Mouse (Mus musculus): ENCODE measurements around the gene Tmem63a. TPM values are rescaled to one million over a fixed set of nuclear protein-coding genes. Genes with fewer than 3 reads are reported as not detected.

The Tmem63a gene
- polyA plus RNA-seq, 1 experiment from 2014 or later = 6.1 TPM

GRCm38 (mm10) chr1:180916425-180916824, 25.7 kb upstream of the Tmem63a start:
- DNase-seq (ENCODE audit: low spot score) = no peak
- Histone ChIP-seq H3K36me3 (ENCODE audit: control insufficient read depth, insufficient read depth, low read length) (no peaks in the 10 kb centered on the region), H3K4me2 (ENCODE audit: low read depth, severe bottlenecking) (no peak overlapping the region), H3K27ac (replicated peaks; ENCODE audit: low read depth, low read length) (no peak overlapping the region), H3K4me1 (ENCODE audit: control insufficient read depth, insufficient read depth, low read length) (peaks cover 5% of the 10 kb centered on the region), H3K9me3 (ENCODE audit: control insufficient read depth, low read length) (no peaks in the 10 kb centered on the region), H3K9ac (ENCODE audit: low read length) (no peak overlapping the region), H3K4me3 (ENCODE audit: low read depth, low read length) (no peak overlapping the region), H3K27me3 (ENCODE audit: control insufficient read depth, insufficient read depth, low read length) (no peaks in the 10 kb centered on the region)
- 93% methylated on average over 11 of the region's 11 CpGs for WGBS
- ATAC-seq (ENCODE audit: insufficient number of reproducible peaks, low FRiP score, low TSS enrichment, low read depth) = no peak

DNA sequence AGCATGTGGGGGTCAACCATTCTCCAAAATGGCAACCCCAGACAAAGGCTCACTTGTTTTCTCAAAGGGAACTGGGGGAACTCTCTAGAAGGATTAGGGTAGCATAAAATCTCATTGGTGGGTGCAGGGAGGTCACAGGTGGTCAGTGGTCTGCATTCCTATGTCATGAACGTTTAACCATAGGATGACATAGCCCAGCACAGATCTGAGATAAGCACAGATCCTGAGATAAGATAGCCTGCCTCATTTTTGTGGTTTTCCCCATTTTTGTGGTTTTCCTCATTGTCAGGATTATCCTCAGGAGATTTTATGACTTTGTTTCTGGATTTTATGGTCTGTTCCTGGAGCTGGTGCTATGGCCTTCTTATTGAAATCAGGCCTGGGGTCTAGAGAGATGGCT, 25.1 kb upstream of the Tmem63a start:
- no peaks in the 10 kb centered on the region for H3K9me3 ChIP-seq (ENCODE audit: control insufficient read depth, low read length)
- ATAC-seq (ENCODE audit: insufficient number of reproducible peaks, low FRiP score, low TSS enrichment, low read depth) = no peak
- WGBS = 41% methylated on average over 1 of the region's 1 CpGs

GRCm38 (mm10) chr1:180919686-180920085, 22.5 kb upstream of the Tmem63a start:
- WGBS = 35% methylated on average over 8 of the region's 8 CpGs
- no peaks in the 10 kb centered on the region for H3K27me3 ChIP-seq (ENCODE audit: control insufficient read depth, insufficient read depth, low read length)
- H3K27ac ChIP-seq (replicated peaks; ENCODE audit: low read depth, low read length) = no peak overlapping the region
- H3K9ac ChIP-seq (ENCODE audit: low read length) = no peak overlapping the region
- H3K4me2 ChIP-seq (ENCODE audit: low read depth, severe bottlenecking) = no peak overlapping the region
- DNase-seq (ENCODE audit: low spot score) = peak; percentile 62
- no peak for ATAC-seq (ENCODE audit: insufficient number of reproducible peaks, low FRiP score, low TSS enrichment, low read depth)
- no peaks in the 10 kb centered on the region for H3K4me1 ChIP-seq (ENCODE audit: control insufficient read depth, insufficient read depth, low read length)
- H3K4me3 ChIP-seq (ENCODE audit: low read depth, low read length) = no peak overlapping the region
- H3K36me3 ChIP-seq (ENCODE audit: control insufficient read depth, insufficient read depth, low read length) = no peaks in the 10 kb centered on the region
- H3K9me3 ChIP-seq (ENCODE audit: control insufficient read depth, low read length) = no peaks in the 10 kb centered on the region

More for the DNA sequence above, 25.1 kb upstream of the Tmem63a start:
- Histone ChIP-seq H3K27me3 (ENCODE audit: control insufficient read depth, insufficient read depth, low read length) (no peaks in the 10 kb centered on the region), H3K4me3 (ENCODE audit: low read depth, low read length) (no peak overlapping the region), H3K9ac (ENCODE audit: low read length) (no peak overlapping the region), H3K4me1 (ENCODE audit: control insufficient read depth, insufficient read depth, low read length) (peaks cover 3% of the 10 kb centered on the region; the same call in 1 of the 2 replicates), H3K36me3 (ENCODE audit: control insufficient read depth, insufficient read depth, low read length) (no peaks in the 10 kb centered on the region), H3K4me2 (ENCODE audit: low read depth, severe bottlenecking) (no peak overlapping the region), H3K27ac (replicated peaks; ENCODE audit: low read depth, low read length) (no peak overlapping the region)
- DNase-seq (ENCODE audit: low spot score) = no peak

GRCm38 (mm10) chr1:180922273-180923048, 19.7 kb upstream of the Tmem63a start:
- H3K4me2 ChIP-seq (ENCODE audit: low read depth, severe bottlenecking) = no peak overlapping the region
- H3K4me1 ChIP-seq (ENCODE audit: control insufficient read depth, insufficient read depth, low read length) = no peaks in the 10 kb centered on the region
- no peak overlapping the region for H3K4me3 ChIP-seq (ENCODE audit: low read depth, low read length)
- H3K9ac ChIP-seq (ENCODE audit: low read length) = no peak overlapping the region
- no peak overlapping the region for H3K27ac ChIP-seq (replicated peaks; ENCODE audit: low read depth, low read length)
- no peaks in the 10 kb centered on the region for H3K27me3 ChIP-seq (ENCODE audit: control insufficient read depth, insufficient read depth, low read length)
- ATAC-seq (ENCODE audit: insufficient number of reproducible peaks, low FRiP score, low TSS enrichment, low read depth) = no peak
- no peaks in the 10 kb centered on the region for H3K9me3 ChIP-seq (ENCODE audit: control insufficient read depth, low read length)
- WGBS = 61% methylated on average over 6 of the region's 6 CpGs
- H3K36me3 ChIP-seq (ENCODE audit: control insufficient read depth, insufficient read depth, low read length) = no peaks in the 10 kb centered on the region
- no peak for DNase-seq (ENCODE audit: low spot score)

DNA sequence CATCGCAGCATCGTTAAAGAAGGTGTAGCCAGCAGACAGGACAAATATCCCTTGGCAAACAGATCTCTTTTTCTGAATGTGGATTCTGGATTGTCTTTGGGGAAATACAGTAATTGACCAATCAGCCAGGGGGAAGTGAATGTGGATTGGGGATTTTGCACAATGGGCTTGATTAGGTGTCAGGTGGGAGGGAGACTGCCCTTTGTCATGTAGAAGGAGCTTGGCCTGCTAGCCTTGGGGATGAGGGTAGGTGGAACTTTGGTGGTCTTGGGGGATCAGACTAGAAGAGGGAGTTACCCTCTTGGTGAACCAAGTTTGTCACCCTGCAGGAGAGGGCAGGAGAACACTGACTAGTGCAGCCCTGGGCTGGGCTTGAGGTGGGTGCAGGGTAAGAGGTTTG, 17.4 kb upstream of the Tmem63a start:
- Histone ChIP-seq H3K27me3 (ENCODE audit: control insufficient read depth, insufficient read depth, low read length) (no peaks in the 10 kb centered on the region), H3K36me3 (ENCODE audit: control insufficient read depth, insufficient read depth, low read length) (no peaks in the 10 kb centered on the region), H3K9me3 (ENCODE audit: control insufficient read depth, low read length) (no peaks in the 10 kb centered on the region), H3K4me1 (ENCODE audit: control insufficient read depth, insufficient read depth, low read length) (no peaks in the 10 kb centered on the region), H3K4me2 (ENCODE audit: low read depth, severe bottlenecking) (no peak overlapping the region), H3K4me3 (ENCODE audit: low read depth, low read length) (no peak overlapping the region), H3K9ac (ENCODE audit: low read length) (no peak overlapping the region), H3K27ac (replicated peaks; ENCODE audit: low read depth, low read length) (no peak overlapping the region)
- 33% methylated on average over 2 of the region's 2 CpGs for WGBS
- no peak for DNase-seq (ENCODE audit: low spot score)
- ATAC-seq (ENCODE audit: insufficient number of reproducible peaks, low FRiP score, low TSS enrichment, low read depth) = no peak

DNA sequence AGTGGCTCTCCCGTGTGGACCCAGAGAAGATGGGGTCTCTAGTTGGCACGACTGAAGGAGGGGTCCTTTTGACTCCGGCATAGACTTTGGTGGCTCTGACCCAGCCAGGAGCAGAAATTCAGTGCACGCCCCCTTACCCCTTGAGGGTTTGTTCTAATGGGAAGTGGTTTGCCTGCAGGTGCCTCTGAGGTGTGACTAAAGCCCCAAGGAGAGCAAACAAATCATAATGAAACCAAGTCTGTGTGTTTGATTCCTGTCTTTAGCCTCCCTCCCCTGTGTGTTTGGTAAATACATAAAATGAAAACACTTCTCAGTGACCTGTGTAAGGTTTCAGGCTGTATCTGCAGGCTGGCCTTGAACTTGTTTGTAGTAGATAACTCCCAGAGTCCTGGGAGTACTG, 15.9 kb upstream of the Tmem63a start:
- Histone ChIP-seq H3K9me3 (ENCODE audit: control insufficient read depth, low read length) (no peaks in the 10 kb centered on the region), H3K4me1 (ENCODE audit: control insufficient read depth, insufficient read depth, low read length) (no peaks in the 10 kb centered on the region), H3K4me3 (ENCODE audit: low read depth, low read length) (no peak overlapping the region), H3K27ac (replicated peaks; ENCODE audit: low read depth, low read length) (no peak overlapping the region), H3K27me3 (ENCODE audit: control insufficient read depth, insufficient read depth, low read length) (no peaks in the 10 kb centered on the region), H3K36me3 (ENCODE audit: control insufficient read depth, insufficient read depth, low read length) (no peaks in the 10 kb centered on the region), H3K4me2 (ENCODE audit: low read depth, severe bottlenecking) (no peak overlapping the region), H3K9ac (ENCODE audit: low read length) (no peak overlapping the region)
- DNase-seq (ENCODE audit: low spot score) (no peak), ATAC-seq (ENCODE audit: insufficient number of reproducible peaks, low FRiP score, low TSS enrichment, low read depth) (no peak)
- 72% methylated on average over 4 of the region's 4 CpGs for WGBS

GRCm38 (mm10) chr1:180929599-180929998, 12.5 kb upstream of the Tmem63a start:
- H3K27me3 ChIP-seq (ENCODE audit: control insufficient read depth, insufficient read depth, low read length) = peaks cover 16% of the 10 kb centered on the region
- no peak overlapping the region for H3K4me2 ChIP-seq (ENCODE audit: low read depth, severe bottlenecking)
- no peaks in the 10 kb centered on the region for H3K9me3 ChIP-seq (ENCODE audit: control insufficient read depth, low read length)
- no peaks in the 10 kb centered on the region for H3K4me1 ChIP-seq (ENCODE audit: control insufficient read depth, insufficient read depth, low read length)
- H3K4me3 ChIP-seq (ENCODE audit: low read depth, low read length) = no peak overlapping the region
- WGBS = 26% methylated on average over 2 of the region's 2 CpGs
- H3K36me3 ChIP-seq (ENCODE audit: control insufficient read depth, insufficient read depth, low read length) = no peaks in the 10 kb centered on the region
- no peak for DNase-seq (ENCODE audit: low spot score)
- no peak overlapping the region for H3K27ac ChIP-seq (replicated peaks; ENCODE audit: low read depth, low read length)
- no peak for ATAC-seq (ENCODE audit: insufficient number of reproducible peaks, low FRiP score, low TSS enrichment, low read depth)
- H3K9ac ChIP-seq (ENCODE audit: low read length) = no peak overlapping the region

DNA sequence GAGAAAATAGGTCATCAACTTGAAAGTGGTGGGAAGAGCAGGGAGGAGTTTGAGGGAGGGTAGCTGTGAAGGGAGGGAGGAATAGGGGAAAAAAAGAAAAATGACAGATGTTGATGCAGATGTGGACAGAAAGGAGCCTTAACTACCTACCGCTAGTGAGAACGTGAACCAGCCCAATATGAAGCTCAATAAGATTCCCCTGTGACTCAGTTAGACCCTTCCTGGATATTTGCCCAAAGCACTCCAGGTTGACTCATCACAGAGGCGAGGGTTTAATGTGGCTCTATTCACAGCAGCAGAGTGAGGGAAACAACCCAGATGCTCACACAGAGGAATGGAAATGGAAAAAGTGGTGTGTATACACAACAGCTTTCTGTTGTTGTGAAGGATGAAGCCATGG, 11.0 kb upstream of the Tmem63a start:
- peaks cover 31% of the 10 kb centered on the region for H3K27me3 ChIP-seq (ENCODE audit: control insufficient read depth, insufficient read depth, low read length)
- no peak overlapping the region for H3K9ac ChIP-seq (ENCODE audit: low read length)
- H3K4me1 ChIP-seq (ENCODE audit: control insufficient read depth, insufficient read depth, low read length) = no peaks in the 10 kb centered on the region
- ATAC-seq (ENCODE audit: insufficient number of reproducible peaks, low FRiP score, low TSS enrichment, low read depth) = no peak
- no peaks in the 10 kb centered on the region for H3K9me3 ChIP-seq (ENCODE audit: control insufficient read depth, low read length)
- H3K4me2 ChIP-seq (ENCODE audit: low read depth, severe bottlenecking) = no peak overlapping the region
- DNase-seq (ENCODE audit: low spot score) = no peak
- no peak overlapping the region for H3K4me3 ChIP-seq (ENCODE audit: low read depth, low read length)
- no peak overlapping the region for H3K27ac ChIP-seq (replicated peaks; ENCODE audit: low read depth, low read length)
- no peaks in the 10 kb centered on the region for H3K36me3 ChIP-seq (ENCODE audit: control insufficient read depth, insufficient read depth, low read length)
- WGBS = 81% methylated on average over 3 of the region's 3 CpGs

DNA sequence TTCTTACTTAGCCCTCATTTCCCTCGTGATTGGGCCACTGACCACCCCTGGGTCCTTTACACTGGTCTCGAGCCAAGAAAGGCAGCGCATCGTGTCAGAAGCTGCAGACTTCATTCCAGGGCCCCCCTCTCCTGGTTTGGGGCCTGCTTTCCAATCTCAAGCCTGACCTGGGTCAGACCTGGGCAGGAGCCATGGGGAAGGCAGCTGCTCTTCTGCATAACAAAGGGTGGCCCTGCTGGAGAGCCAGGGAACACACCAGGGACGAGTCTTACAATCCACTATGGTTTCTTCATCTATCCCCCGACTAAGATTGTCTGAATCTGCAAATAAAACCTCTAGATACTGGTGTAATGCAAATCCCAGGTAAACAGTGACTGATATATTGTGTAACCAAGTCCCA, 8.5 kb upstream of the Tmem63a start:
- H3K9ac ChIP-seq (ENCODE audit: low read length) = no peak overlapping the region
- H3K4me3 ChIP-seq (ENCODE audit: low read depth, low read length) = no peak overlapping the region
- peaks cover 34% of the 10 kb centered on the region for H3K27me3 ChIP-seq (ENCODE audit: control insufficient read depth, insufficient read depth, low read length)
- no peak overlapping the region for H3K27ac ChIP-seq (replicated peaks; ENCODE audit: low read depth, low read length)
- ATAC-seq (ENCODE audit: insufficient number of reproducible peaks, low FRiP score, low TSS enrichment, low read depth) (no peak), DNase-seq (ENCODE audit: low spot score) (no peak)
- no peaks in the 10 kb centered on the region for H3K36me3 ChIP-seq (ENCODE audit: control insufficient read depth, insufficient read depth, low read length)
- WGBS = 19% methylated on average over 6 of the region's 6 CpGs
- no peaks in the 10 kb centered on the region for H3K9me3 ChIP-seq (ENCODE audit: control insufficient read depth, low read length)
- no peaks in the 10 kb centered on the region for H3K4me1 ChIP-seq (ENCODE audit: control insufficient read depth, insufficient read depth, low read length)
- H3K4me2 ChIP-seq (ENCODE audit: low read depth, severe bottlenecking) = no peak overlapping the region

Measured in limb, embryonic 11.5 days (tissue).